ENCODE assay signal across 14 mouse cellular contexts in genomic region chr1:182284795-182285194, GRCm38 (mm10).
"Had no signal": no experiment of that assay in that cellular context is flagged by ENCODE, and none has a peak within 500 bp of the region (broad histone marks: within the 10 kb centered on the region; RNA-seq: fewer than 3 reads in every experiment).

No protein-coding gene starts in this region.

- DNase-seq: kidney, adult 2 months; kidney, postnatal 25 days; lung, adult 2 months; lung, postnatal 4 days; right cerebral cortex, adult 18-20 months; right cerebral cortex, postnatal 25 days had no signal

- H3K36me3 ChIP-seq: kidney, embryonic 15.5 days; limb, embryonic 10.5 days; midbrain, embryonic 12.5 days; neural tube, embryonic 15.5 days had no signal

- H3K27ac ChIP-seq: kidney, embryonic 15.5 days; left cerebral cortex, adult 2 months; limb, embryonic 10.5 days; liver, embryonic 14.5 days; midbrain, embryonic 12.5 days; neural tube, embryonic 15.5 days had no signal

- ATAC-seq: lung, postnatal 0 days had no signal

- H3K9me3 ChIP-seq: kidney, embryonic 15.5 days; limb, embryonic 10.5 days; midbrain, embryonic 12.5 days; neural tube, embryonic 15.5 days had no signal

- H3K9ac ChIP-seq: kidney, embryonic 15.5 days; liver, embryonic 14.5 days; midbrain, embryonic 12.5 days; neural tube, embryonic 15.5 days had no signal

- H3K27me3 ChIP-seq: kidney, embryonic 15.5 days had no signal

- H3K4me3 ChIP-seq: kidney, embryonic 15.5 days; left cerebral cortex, adult 2 months; limb, embryonic 10.5 days; midbrain, embryonic 12.5 days; myocyte; neural tube, embryonic 15.5 days had no signal

- H3K4me2 ChIP-seq: kidney, embryonic 15.5 days; midbrain, embryonic 12.5 days; neural tube, embryonic 15.5 days had no signal
